Mouse (Mus musculus): Measurements from ENCODE around the gene Lyrm1.

Gene Lyrm1

GRCm38 (mm10) chr7:119969320-119969719, 73.7 kb downstream of the Lyrm1 start:
- no peak for DNase-seq

GRCm38 (mm10) chr7:119974214-119974613, 78.6 kb downstream of the Lyrm1 start:
- no peak for DNase-seq

GRCm38 (mm10) chr7:119976256-119976655, 80.6 kb downstream of the Lyrm1 start:
- DNase-seq: no peak

- DNase-seq: no peak
Observed at GRCm38 (mm10) chr7:119977574-119977973, 81.9 kb downstream of the Lyrm1 start.

- DNase-seq: no peak
Observed at GRCm38 (mm10) chr7:119978576-119978975, 82.9 kb downstream of the Lyrm1 start.

- DNase-seq: no peak
Observed at GRCm38 (mm10) chr7:119980170-119980569, 84.5 kb downstream of the Lyrm1 start.

- no peak for DNase-seq
Observed at GRCm38 (mm10) chr7:119985279-119985912, 89.7 kb downstream of the Lyrm1 start.

GRCm38 (mm10) chr7:119997066-119997465, 101.4 kb downstream of the Lyrm1 start:
- no peak for DNase-seq
